Mouse (Mus musculus) C2C12 (cell line): Measurements from ENCODE around the gene Fchsd2. TPM values are rescaled to one million over a fixed set of nuclear protein-coding genes. Genes with fewer than 3 reads are reported as not detected.

ENCODE experiments used
- H3K27me3 ChIP-seq: one replicate; pipeline ENCODE4 v1.6.1; 2011; ENCODE audit not compliant: control insufficient read depth, insufficient read depth, insufficient read length
- H3K36me3 ChIP-seq: one replicate; pipeline ENCODE4 v1.6.1; 2011; ENCODE audit not compliant: control insufficient read depth, insufficient read depth
- H3K4me3 ChIP-seq: one replicate; pipeline ENCODE4 v1.5.1; 2011; ENCODE audit warnings: mild to moderate bottlenecking, control low read depth; ENCODE audit not compliant: poor library complexity, insufficient read depth, severe bottlenecking
- H3K79me2 ChIP-seq: one replicate; pipeline ENCODE4 v1.6.1; 2011; ENCODE audit not compliant: control insufficient read depth, insufficient read depth
- H3K79me3 ChIP-seq: one replicate; pipeline ENCODE4 v1.6.1; 2011; ENCODE audit warnings: low read depth, control low read depth
- H3ac ChIP-seq: one replicate; pipeline ENCODE3; 2011; ENCODE audit warnings: low read depth; ENCODE audit not compliant: control insufficient read depth, insufficient read length
- CEBPB ChIP-seq: IDR thresholded peaks from one replicate; pipeline ENCODE4 v1.6.1; 2011; ENCODE audit warnings: low read depth, mild to moderate bottlenecking, control low read depth, moderate library complexity
- CTCF ChIP-seq: IDR thresholded peaks from one replicate; pipeline ENCODE4 v1.5.1; 2011; ENCODE audit not compliant: control insufficient read depth, insufficient read depth, insufficient read length
- FOSL1 ChIP-seq: IDR thresholded peaks from one replicate; pipeline ENCODE4 v1.8.0; 2011; ENCODE audit warnings: mild to moderate bottlenecking, low read length; ENCODE audit not compliant: poor library complexity, insufficient read depth, severe bottlenecking
- MAX ChIP-seq: IDR thresholded peaks from one replicate; pipeline ENCODE4 v1.6.1; 2011; ENCODE audit warnings: mild to moderate bottlenecking, control low read depth
- MYOD1 ChIP-seq: IDR thresholded peaks from one replicate; pipeline ENCODE4 v1.6.1; 2011; ENCODE audit warnings: low read depth; ENCODE audit not compliant: control insufficient read depth, insufficient read length
- MYOG ChIP-seq: IDR thresholded peaks from one replicate; pipeline ENCODE4 v1.6.1; 2011; ENCODE audit not compliant: control insufficient read depth, insufficient read length; ENCODE audit errors: extremely low read depth
- USF1 ChIP-seq: IDR thresholded peaks from one replicate; pipeline ENCODE4 v1.6.1; 2011; ENCODE audit warnings: low read depth, mild to moderate bottlenecking, control low read depth, moderate library complexity
- polyA plus RNA-seq: library from polyadenylated mRNA; unstranded; fragments of >200 nt; fragmentation: generic; extraction: Trizol; gene quantifications from one replicate; pipeline ENCODE4 v1.2.1, GENCODE M21; 2012; ENCODE audit warnings: missing spikeins

Gene Fchsd2
- polyA plus RNA-seq, 1 experiment = 2.4 TPM

GRCm38 (mm10) chr7:101062246-101062645 lies 30.4 kb upstream of the Fchsd2 start:
- TF ChIP-seq FOSL1 = no peak
- TF ChIP-seq CTCF = no peak
- TF ChIP-seq MYOD1 = no peak
- TF ChIP-seq MAX = no peak
- no peaks in the 10 kb centered on the region for H3K27me3 ChIP-seq

GRCm38 (mm10) chr7:101063523-101063922 lies 29.1 kb upstream of the Fchsd2 start:
- Histone ChIP-seq H3ac (no peak overlapping the region), H3K4me3 (no peak overlapping the region), H3K36me3 (no peaks in the 10 kb centered on the region), H3K27me3 (no peaks in the 10 kb centered on the region), H3K79me3 (no peaks in the 10 kb centered on the region), H3K79me2 (no peaks in the 10 kb centered on the region)
- TF ChIP-seq MYOG = no peak
- TF ChIP-seq MYOD1 = no peak
- no peak for TF ChIP-seq CEBPB
- no peak for TF ChIP-seq MAX
- no peak for TF ChIP-seq CTCF
- TF ChIP-seq USF1 = no peak
- no peak for TF ChIP-seq FOSL1

More at GRCm38 (mm10) chr7:101062246-101062645, 30.4 kb upstream of the Fchsd2 start:
- Histone ChIP-seq H3ac (no peak overlapping the region), H3K79me2 (no peaks in the 10 kb centered on the region), H3K4me3 (no peak overlapping the region), H3K36me3 (no peaks in the 10 kb centered on the region), H3K79me3 (no peaks in the 10 kb centered on the region)

DNA sequence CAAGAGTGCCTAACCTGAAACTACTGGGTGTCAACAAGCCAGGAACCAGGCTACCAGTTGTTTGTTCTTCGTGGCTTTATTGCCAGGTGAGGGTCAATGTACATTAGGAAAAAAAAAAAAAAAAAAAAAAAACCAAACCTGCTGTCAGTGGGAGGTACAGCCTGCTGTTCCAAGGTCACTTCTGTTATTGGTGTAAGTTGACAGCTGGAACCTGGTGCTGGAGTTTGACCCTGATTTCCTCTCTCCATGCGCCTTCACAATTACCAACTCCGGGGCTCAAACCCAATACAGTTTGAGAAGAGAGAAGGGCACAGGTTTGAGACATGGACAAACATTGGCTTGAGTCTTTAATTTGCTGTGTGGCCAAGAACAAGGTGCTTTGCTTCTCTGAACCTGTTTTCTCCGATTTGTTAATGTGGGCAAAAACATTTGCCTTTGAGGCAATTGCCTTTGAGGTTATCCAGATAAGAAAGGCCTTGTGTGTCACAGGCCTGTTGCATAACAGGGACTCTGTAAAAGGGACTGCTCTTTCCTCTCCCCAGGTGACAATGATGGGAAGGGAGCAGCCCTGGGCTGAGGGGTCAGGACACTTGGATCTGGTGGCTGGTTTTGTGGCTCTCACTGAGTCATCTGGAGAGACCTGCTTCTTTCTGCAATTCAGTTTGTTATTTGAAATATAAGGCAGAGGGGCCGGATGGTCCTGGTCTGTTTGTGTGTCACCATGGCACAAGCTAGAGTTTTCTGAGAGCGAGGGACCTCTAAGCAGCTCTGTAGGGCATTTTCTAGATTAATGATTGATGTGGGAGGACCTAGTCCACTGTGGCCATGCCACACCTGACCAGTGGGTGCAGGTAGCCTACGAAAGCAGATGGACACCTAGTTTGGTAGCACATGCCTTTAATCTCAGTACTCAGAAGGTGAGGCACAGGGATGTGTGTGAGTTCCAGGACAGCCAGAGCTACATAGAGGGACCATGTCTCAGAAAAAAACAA lies 27.7 kb upstream of the Fchsd2 start:
- Histone ChIP-seq H3K79me3 (no peaks in the 10 kb centered on the region), H3K4me3 (no peak overlapping the region), H3K36me3 (no peaks in the 10 kb centered on the region), H3ac (no peak overlapping the region), H3K79me2 (no peaks in the 10 kb centered on the region), H3K27me3 (no peaks in the 10 kb centered on the region)
- TF ChIP-seq CTCF = no peak
- no peak for TF ChIP-seq MAX

DNA sequence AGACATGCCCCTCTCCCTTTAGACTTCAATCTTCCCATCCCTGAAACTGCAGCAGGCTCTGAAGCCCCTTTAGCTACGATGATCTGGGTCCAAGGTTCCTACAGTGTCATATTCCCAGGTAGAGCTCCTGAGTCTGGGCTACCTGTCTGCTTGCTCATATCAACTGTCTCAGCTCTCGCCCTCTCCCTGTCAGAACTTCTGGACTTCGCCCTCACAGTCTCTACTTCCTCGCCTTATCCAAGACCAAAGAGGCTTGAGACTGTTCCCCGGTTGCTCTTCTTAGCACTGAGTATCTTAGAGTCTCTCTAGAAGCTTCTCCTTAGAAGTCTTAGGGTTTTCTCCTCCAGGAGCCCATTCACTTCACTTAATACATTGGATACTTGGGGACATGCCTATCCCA lies 26.7 kb upstream of the Fchsd2 start:
- Histone ChIP-seq H3ac (no peak overlapping the region), H3K36me3 (no peaks in the 10 kb centered on the region)

GRCm38 (mm10) chr7:101066650-101067346 lies 25.9 kb upstream of the Fchsd2 start:
- no peak overlapping the region for H3ac ChIP-seq
- no peaks in the 10 kb centered on the region for H3K36me3 ChIP-seq
- no peak overlapping the region for H3K4me3 ChIP-seq
- H3K27me3 ChIP-seq = no peaks in the 10 kb centered on the region
- no peak for TF ChIP-seq CTCF
- TF ChIP-seq FOSL1 = peak; percentile 9
- H3K79me2 ChIP-seq = no peaks in the 10 kb centered on the region
- H3K79me3 ChIP-seq = no peaks in the 10 kb centered on the region

More for the DNA sequence above, 26.7 kb upstream of the Fchsd2 start:
- TF ChIP-seq CEBPB = no peak
- TF ChIP-seq MYOD1 = no peak
- no peak for TF ChIP-seq CTCF
- Histone ChIP-seq H3K79me3 (no peaks in the 10 kb centered on the region), H3K4me3 (no peak overlapping the region), H3K79me2 (no peaks in the 10 kb centered on the region), H3K27me3 (no peaks in the 10 kb centered on the region)

- H3K36me3 ChIP-seq = no peaks in the 10 kb centered on the region
- H3K27me3 ChIP-seq = no peaks in the 10 kb centered on the region
- H3K79me3 ChIP-seq = no peaks in the 10 kb centered on the region
- H3ac ChIP-seq = no peak overlapping the region
- H3K79me2 ChIP-seq = no peaks in the 10 kb centered on the region
- H3K4me3 ChIP-seq = no peak overlapping the region
- TF ChIP-seq MAX (no peak), CEBPB (no peak), MYOD1 (no peak), MYOG (no peak), USF1 (no peak), CTCF (no peak)
Observed at GRCm38 (mm10) chr7:101067521-101067920, 25.1 kb upstream of the Fchsd2 start.
